Mouse (Mus musculus) brain, adult 10 weeks (tissue): ENCODE measurements around the gene Acot2. TPM values are rescaled to one million over a fixed set of nuclear protein-coding genes. Genes with fewer than 3 reads are reported as not detected.

Experiments
- polyA plus RNA-seq: library from polyadenylated mRNA; stranded (reverse); fragments of 350-450 nt; fragmentation: Illumina TruSeq; extraction: RNeasy Lipid Tissue Mini Kit (QIAGEN cat#74804); gene quantifications from one replicate; pipeline ENCODE4 v1.2.3, GENCODE M21; 2015; ENCODE audit warnings: low read depth, low replicate concordance

Acot2 gene
- polyA plus RNA-seq, result 5.5 TPM

GRCm38 (mm10) chr12:83987583-83988441, at the start of gene Acot2:
TSS of gene Acot2 (plus strand) at chr12:83987861.

GRCm38 (mm10) chr12:83950493-83950839, 37.2 kb upstream of the Acot2 start, which contains the start of gene Riox1:
TSS of gene Riox1 (plus strand) at chr12:83950608.

GRCm38 (mm10) chr12:83984752-83985151, 2.9 kb upstream of the Acot2 start, which contains the start of gene Heatr4:
TSS of gene Heatr4 (minus strand) at chr12:83984852.

DNA sequence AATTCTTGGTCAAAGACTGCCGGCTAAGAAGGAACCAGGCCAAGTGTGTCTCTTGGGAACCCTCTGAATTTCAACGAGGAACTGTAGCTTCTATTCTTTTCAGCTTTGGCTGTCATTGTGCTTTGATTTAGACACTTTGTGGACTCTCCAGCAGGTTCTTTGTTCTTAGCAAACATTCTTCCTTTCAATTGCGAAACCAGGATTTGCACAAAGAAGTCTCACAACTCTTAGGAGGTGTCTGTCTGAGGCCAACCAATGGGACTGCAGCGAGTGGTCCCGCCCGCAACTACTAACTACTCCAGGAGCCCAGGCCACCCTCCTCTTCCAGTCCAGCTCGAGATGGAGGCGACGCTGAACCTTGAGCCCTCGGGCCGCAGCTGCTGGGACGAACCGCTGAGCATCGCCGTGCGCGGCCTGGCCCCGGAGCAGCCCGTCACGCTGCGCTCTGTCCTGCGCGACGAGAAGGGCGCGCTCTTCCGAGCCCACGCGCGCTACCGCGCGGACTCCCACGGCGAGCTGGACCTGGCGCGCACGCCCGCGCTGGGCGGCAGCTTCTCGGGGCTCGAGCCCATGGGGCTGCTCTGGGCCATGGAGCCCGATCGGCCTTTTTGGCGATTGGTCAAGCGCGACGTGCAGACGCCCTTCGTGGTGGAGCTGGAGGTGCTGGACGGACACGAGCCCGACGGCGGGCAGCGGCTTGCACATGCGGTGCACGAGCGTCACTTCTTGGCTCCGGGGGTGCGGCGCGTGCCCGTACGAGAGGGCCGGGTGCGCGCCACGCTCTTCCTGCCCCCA, 21.7 kb downstream of the Acot2 start, which contains the start of gene Acot1:
Acot1 (plus strand) TSS at position 320 of the 795 bp plus-strand sequence.

GRCm38 (mm10) chr12:84038241-84038640, 50.6 kb downstream of the Acot2 start, which contains the start of gene Acot4:
TSS of gene Acot4 (plus strand) at chr12:84038379.

GRCm38 (mm10) chr12:84038691-84039111, 51.0 kb downstream of the Acot2 start, which contains the start of gene Gm49366:
TSS of gene Gm49366 (plus strand) at chr12:84038935.

Other genes with a start within 250 kb of the Acot2 start
- 2.4 TPM for gene Papln, start 224.2 kb upstream of the Acot2 start, polyA plus RNA-seq
- gene Numb, start 65.9 kb upstream of the Acot2 start, polyA plus RNA-seq, result 42.0 TPM
- gene Riox1, start 37.3 kb upstream of the Acot2 start, polyA plus RNA-seq, result 10.2 TPM
- not detected for gene Heatr4, start 3.0 kb upstream of the Acot2 start, polyA plus RNA-seq
- 35.0 TPM for gene Acot1, start 21.6 kb downstream of the Acot2 start, polyA plus RNA-seq
- gene Acot4, start 50.5 kb downstream of the Acot2 start, polyA plus RNA-seq, result 1.4 TPM
- gene Gm49366, start 51.1 kb downstream of the Acot2 start, polyA plus RNA-seq, result not detected
- gene Acot3, start 64.3 kb downstream of the Acot2 start, polyA plus RNA-seq, result 1.8 TPM
- 3.6 TPM for gene Acot5, start 81.5 kb downstream of the Acot2 start, polyA plus RNA-seq
- 5.0 TPM for gene Acot6, start 112.8 kb downstream of the Acot2 start, polyA plus RNA-seq
- gene Dnal1, start 126.5 kb downstream of the Acot2 start, polyA plus RNA-seq, result 63.1 TPM
- gene Pnma1, start 160.6 kb downstream of the Acot2 start, polyA plus RNA-seq, result 3.8 TPM
- 6.4 TPM for gene Elmsan1, start 231.0 kb downstream of the Acot2 start, polyA plus RNA-seq